Mouse (Mus musculus) stomach, postnatal 0 days (tissue): ENCODE results near the gene Olfr960. TPM values are rescaled to one million over a fixed set of nuclear protein-coding genes. Genes with fewer than 3 reads are reported as not detected.

Source experiments
- ATAC-seq: fragments of 200-750 bp; cut with Nextera tagmentation; 2 replicates; pipeline ENCODE4 v1.8.0; 2017; ENCODE audit not compliant: low FRiP score, low TSS enrichment
- DNase-seq: peaks from one replicate; pipeline ENCODE4 v3.0.0-alpha.2; 2016; ENCODE audit warnings: low spot score
- H3K27ac ChIP-seq: fragments of 300-500 bp; sonication (generic); replicated peaks from 2 replicates; pipeline ENCODE4 v1.5.1; 2014; ENCODE audit warnings: mild to moderate bottlenecking, control low read depth
- H3K27me3 ChIP-seq: fragments of 300-500 bp; sonication (generic); 2 replicates; pipeline ENCODE4 v1.6.1; 2014; ENCODE audit warnings: low read length; ENCODE audit not compliant: control insufficient read depth, insufficient read depth
- H3K36me3 ChIP-seq: fragments of 300-500 bp; sonication (generic); 2 replicates; pipeline ENCODE4 v1.6.1; 2014; ENCODE audit warnings: low read length, mixed read lengths; ENCODE audit not compliant: control insufficient read depth, insufficient read depth
- H3K4me1 ChIP-seq: fragments of 300-500 bp; sonication (generic); replicated peaks from 2 replicates; pipeline ENCODE4 v1.6.1; 2014; ENCODE audit warnings: antibody characterized with exemption; ENCODE audit not compliant: control insufficient read depth, insufficient read depth
- H3K4me2 ChIP-seq: fragments of 300-500 bp; sonication (generic); replicated peaks from 2 replicates; pipeline ENCODE4 v1.6.1; 2014; ENCODE audit warnings: low read depth, mild to moderate bottlenecking, control low read depth, moderate library complexity
- H3K4me3 ChIP-seq: fragments of 300-500 bp; sonication (generic); 2 replicates; pipeline ENCODE4 v1.5.1; 2014; ENCODE audit warnings: low read depth, low read length, control low read depth
- H3K9ac ChIP-seq: fragments of 300-500 bp; sonication (generic); 2 replicates; pipeline ENCODE4 v1.6.1; 2014; ENCODE audit warnings: mild to moderate bottlenecking, low read length, control low read depth, mixed read lengths
- H3K9me3 ChIP-seq: fragments of 300-500 bp; sonication (generic); 2 replicates; pipeline ENCODE4 v1.6.1; 2016; ENCODE audit warnings: low read length; ENCODE audit not compliant: control insufficient read depth
- CTCF ChIP-seq: IDR thresholded peaks from 2 replicates; pipeline ENCODE4 v1.5.1; 2016; ENCODE audit warnings: antibody characterized with exemption, low read depth, mild to moderate bottlenecking, moderate library complexity
- EP300 ChIP-seq: optimal IDR thresholded peaks from 2 replicates; pipeline ENCODE3; 2016; ENCODE audit warnings: antibody characterized with exemption
- WGBS: fragments of 180-500 bp; shearing (Covaris S2); extraction: QIAGEN DNeasy Blood & Tissue Kit; methylation state at CpG from one replicate; pipeline ENCODE4 v1.1.7; 2014; 5-methylcytosine and 5-hydroxymethylcytosine counted together
- polyA plus RNA-seq: library from polyadenylated mRNA; unstranded; fragments of >200 nt; fragmentation: Nextera tagmentation; extraction: Ambion mirVana; gene quantifications from 2 replicates; pipeline ENCODE4 v1.2.1, GENCODE M21; 2015

The Olfr960 gene
- polyA plus RNA-seq = not detected in 2 replicates

DNA sequence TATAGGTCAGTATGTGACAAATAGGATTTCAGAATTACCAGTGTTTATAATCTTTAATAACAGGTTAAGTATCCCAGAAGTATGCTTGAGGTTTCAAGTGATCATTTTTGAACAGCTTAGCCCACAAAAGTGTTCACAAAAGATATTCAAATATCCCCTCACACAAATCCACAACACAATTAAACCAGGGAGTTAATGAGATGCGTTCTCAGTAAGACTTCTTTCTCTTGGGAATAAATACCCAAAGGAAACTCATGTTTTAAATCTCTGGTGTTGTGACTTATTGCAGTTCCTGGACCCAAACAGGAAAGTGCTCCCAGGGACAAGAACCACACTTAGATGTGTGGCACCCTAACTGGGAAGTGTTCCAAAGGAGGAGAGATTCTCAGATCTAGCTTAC is at the start of gene Olfr960:
TSS of gene Olfr960 (plus strand) at position 301 of the 400 bp plus-strand sequence.
- no peak for TF ChIP-seq EP300
- no peak for TF ChIP-seq CTCF
- 70% methylated on average over 1 of the region's 1 CpGs for WGBS
- no peak within 1 kb of the TSS for H3K9ac ChIP-seq
- no peaks in the 10 kb centered on the region for H3K4me1 ChIP-seq
- no peak within 1 kb of the TSS for H3K27ac ChIP-seq
- H3K9me3 ChIP-seq = no peaks in the 10 kb centered on the region
- H3K27me3 ChIP-seq = no peaks in the 10 kb centered on the region
- H3K36me3 ChIP-seq = no peaks in the 10 kb centered on the region
- H3K4me3 ChIP-seq = no peak within 1 kb of the TSS
- DNase-seq = no peak
- no peak within 1 kb of the TSS for H3K4me2 ChIP-seq
- ATAC-seq = no peak

DNA sequence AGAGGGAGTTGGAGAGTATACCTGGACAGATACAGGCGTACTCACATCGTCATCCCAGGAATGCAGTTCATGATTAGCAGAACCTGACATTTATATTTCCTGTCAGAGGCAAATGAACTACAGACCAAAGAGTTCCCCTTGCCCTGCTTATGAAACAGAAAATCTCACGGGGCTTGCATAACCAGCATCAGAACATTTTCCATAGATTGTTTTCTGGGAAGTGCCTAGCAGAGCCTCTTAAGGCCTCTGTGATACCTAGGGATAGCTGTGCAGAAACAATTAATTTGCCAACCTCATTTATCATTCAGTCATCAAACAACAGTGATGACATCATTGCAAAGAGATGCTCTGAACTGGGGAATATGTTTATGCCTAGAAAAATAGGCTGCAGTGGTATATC is 45.7 kb upstream of the Olfr960 start, which contains the start of gene Olfr959:
TSS of gene Olfr959 (minus strand) at position 101 of the 400 bp plus-strand sequence.
- 71% methylated on average over 3 of the region's 3 CpGs for WGBS
- H3K4me1 ChIP-seq = no peaks in the 10 kb centered on the region
- ATAC-seq (no peak), DNase-seq (no peak)
- H3K9ac ChIP-seq = no peak within 1 kb of the TSS
- no peaks in the 10 kb centered on the region for H3K36me3 ChIP-seq
- H3K9me3 ChIP-seq = no peaks in the 10 kb centered on the region
- no peak within 1 kb of the TSS for H3K4me3 ChIP-seq
- H3K4me2 ChIP-seq = no peak within 1 kb of the TSS
- TF ChIP-seq EP300 (no peak), CTCF (no peak)
- H3K27ac ChIP-seq = no peak within 1 kb of the TSS
- no peaks in the 10 kb centered on the region for H3K27me3 ChIP-seq

DNA sequence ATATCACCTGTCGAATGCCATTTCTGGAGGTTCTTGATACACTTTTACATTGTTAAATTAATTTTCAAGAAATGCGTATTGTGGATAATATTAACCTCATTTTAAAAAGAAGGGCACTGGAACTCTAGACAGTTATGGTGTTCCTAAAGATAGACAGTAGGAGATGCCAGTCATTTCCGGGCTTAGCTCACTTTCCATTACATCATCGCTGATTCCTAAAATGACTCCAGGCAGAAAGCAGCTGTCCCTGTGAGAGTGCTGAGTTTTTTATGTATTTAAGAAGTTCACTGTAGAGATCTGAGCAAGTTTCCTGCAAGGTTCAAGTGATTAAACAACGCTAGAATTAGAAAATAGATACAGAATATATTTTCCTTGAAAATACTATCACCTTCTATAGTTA is 44.1 kb upstream of the Olfr960 start:
- Histone ChIP-seq H3K27ac (no peak overlapping the region), H3K4me1 (no peaks in the 10 kb centered on the region), H3K9me3 (no peaks in the 10 kb centered on the region), H3K4me3 (no peak overlapping the region), H3K27me3 (no peaks in the 10 kb centered on the region), H3K4me2 (no peak overlapping the region), H3K9ac (no peak overlapping the region), H3K36me3 (no peaks in the 10 kb centered on the region)
- TF ChIP-seq EP300 = no peak
- TF ChIP-seq CTCF = no peak
- ATAC-seq (no peak), DNase-seq (no peak)
- 84% methylated on average over 5 of the region's 5 CpGs for WGBS

DNA sequence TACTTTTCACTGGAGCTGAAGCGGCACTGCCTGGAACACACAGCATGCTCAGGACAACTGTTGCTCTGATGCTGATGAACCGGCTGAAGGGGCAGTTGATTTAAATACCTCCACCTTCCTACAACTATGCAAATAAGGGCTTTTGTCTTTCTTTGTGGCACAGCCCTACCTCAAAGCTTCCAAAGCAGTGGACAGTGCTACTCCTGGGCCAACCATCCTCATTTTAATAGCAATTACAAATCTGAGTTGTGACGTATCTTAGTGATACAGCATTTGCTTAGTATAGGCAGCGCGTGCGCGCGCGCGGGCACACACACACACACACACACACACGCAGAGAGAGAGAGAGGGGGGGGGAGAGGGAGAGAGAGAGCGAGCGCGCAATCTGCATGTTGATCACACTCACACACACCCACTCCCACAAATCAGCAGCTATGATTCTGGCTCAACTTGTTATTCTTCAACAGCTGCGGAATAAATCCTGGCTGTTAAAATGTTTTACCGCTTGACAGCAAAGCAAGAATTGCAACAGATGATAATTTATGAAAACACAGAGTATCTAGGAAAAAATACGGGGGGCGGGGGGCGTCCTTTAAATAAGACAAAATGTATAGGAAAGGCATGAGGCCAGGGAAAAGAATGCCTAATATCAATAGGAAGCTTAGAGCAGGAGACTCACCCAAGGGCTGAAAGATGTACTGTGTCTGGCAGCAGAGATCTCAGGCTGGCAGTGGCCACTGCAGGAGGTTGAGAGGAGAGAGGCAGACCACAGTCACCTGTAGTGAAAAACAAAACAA is 18.4 kb upstream of the Olfr960 start:
- H3K27ac ChIP-seq = no peak overlapping the region
- WGBS = 2% methylated on average over 19 of the region's 19 CpGs
- no peaks in the 10 kb centered on the region for H3K4me1 ChIP-seq
- DNase-seq = peak; percentile 40
- H3K4me2 ChIP-seq = peak overlapping the region; percentile 62
- peak; percentile 65; the same call in 1 of the 2 replicates for ATAC-seq
- 0 out of 2 replicates have a peak overlapping the region, but pooled peaks have one; percentile 18 for H3K9ac ChIP-seq
- H3K4me3 ChIP-seq = peak overlapping the region; percentile 34
- H3K9me3 ChIP-seq = no peaks in the 10 kb centered on the region
- TF ChIP-seq EP300 (no peak), CTCF (no peak)
- H3K27me3 ChIP-seq = no peaks in the 10 kb centered on the region
- no peaks in the 10 kb centered on the region for H3K36me3 ChIP-seq

DNA sequence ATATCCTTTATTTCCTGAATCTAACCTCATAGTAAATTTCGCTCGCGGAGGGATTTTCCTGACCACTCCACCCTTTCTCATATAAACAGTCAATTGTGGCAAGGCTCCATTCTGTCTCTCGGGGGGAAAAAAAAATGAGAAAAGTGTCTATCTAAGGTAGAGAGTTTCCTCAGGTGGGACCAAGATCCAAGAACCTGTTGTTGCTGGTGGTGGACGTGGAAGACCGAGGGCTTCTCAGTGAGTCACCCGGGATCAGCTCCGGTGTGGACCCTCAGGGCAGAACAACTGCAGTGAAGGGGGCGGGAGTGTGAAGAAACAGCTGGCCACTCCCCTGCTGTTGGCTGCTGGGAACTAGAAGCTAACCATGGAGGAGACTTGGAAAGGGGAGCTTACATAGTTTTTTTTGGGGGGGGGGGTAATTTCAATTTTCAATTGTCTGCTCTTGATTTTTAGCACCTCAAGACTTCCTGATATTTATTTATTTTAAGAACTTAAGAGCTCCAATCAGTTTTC is 17.8 kb upstream of the Olfr960 start:
- Histone ChIP-seq H3K4me2 (peak overlapping the region; percentile 62), H3K36me3 (no peaks in the 10 kb centered on the region), H3K27ac (no peak overlapping the region), H3K27me3 (no peaks in the 10 kb centered on the region), H3K9ac (0 out of 2 replicates have a peak overlapping the region, but pooled peaks have one; percentile 18), H3K4me1 (no peaks in the 10 kb centered on the region), H3K4me3 (peak overlapping the region; percentile 34), H3K9me3 (no peaks in the 10 kb centered on the region)
- ATAC-seq = no peak
- TF ChIP-seq CTCF (no peak), EP300 (no peak)
- DNase-seq = peak; percentile 33
- WGBS = under 1% methylated on average over 9 of the region's 9 CpGs

DNA sequence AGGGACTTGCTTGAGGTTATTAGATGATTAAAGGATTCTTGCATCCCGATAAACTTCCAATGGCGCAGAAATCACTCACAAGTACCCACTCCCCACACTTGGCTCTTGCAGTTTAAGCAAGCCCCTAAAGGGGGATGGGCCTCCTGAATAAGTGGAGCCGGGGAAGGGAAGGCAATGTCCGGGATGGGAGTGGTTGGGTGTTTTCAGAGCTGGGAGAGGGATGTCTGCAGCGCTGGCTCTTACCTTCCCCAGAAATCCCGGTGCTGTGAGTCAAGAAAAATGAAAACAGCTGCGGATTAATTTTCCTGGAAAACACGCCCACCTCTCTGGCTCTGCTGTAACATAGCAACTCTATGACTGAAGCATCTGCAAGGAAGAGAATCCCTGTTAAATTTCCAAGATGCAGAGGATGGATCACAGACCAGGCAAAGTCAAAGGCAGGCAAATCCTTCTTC is 17.1 kb upstream of the Olfr960 start, which contains the start of gene AW551984:
TSS of gene AW551984 (minus strand) at position 405 of the 455 bp plus-strand sequence.
- TF ChIP-seq EP300 (no peak), CTCF (no peak)
- ATAC-seq (peak; percentile 65; the same call in 1 of the 2 replicates), DNase-seq (peak; percentile 23)
- Histone ChIP-seq H3K27ac (no peak within 1 kb of the TSS), H3K9ac (0 out of 2 replicates have a peak within 1 kb of the TSS, but pooled peaks have one; percentile 18), H3K27me3 (no peaks in the 10 kb centered on the region), H3K9me3 (no peaks in the 10 kb centered on the region), H3K4me3 (peak within 1 kb of the TSS; percentile 34), H3K36me3 (no peaks in the 10 kb centered on the region), H3K4me1 (no peaks in the 10 kb centered on the region), H3K4me2 (peak within 1 kb of the TSS; percentile 62)
- 0% methylated on average over 8 of the region's 8 CpGs for WGBS
